Mouse (Mus musculus) kidney, embryonic 14.5 days (tissue): ENCODE measurements at regions not wholly inside any gene's neighbourhood (a gene's known extent, or its start where the extent isn't known, plus 50 kb on each side); places are given as distances from the start of the nearest gene placed in this dataset.

Experiments used
- ATAC-seq: fragments of 200-750 bp; cut with Nextera tagmentation; 2 replicates; pipeline ENCODE4 v1.8.0; 2017; ENCODE audit warnings: moderate number of reproducible peaks, mild to moderate bottlenecking, moderate TSS enrichment, moderate library complexity; ENCODE audit not compliant: low FRiP score, low TSS enrichment
- H3K27ac ChIP-seq: fragments of 300-500 bp; sonication (generic); 2 replicates; pipeline ENCODE4 v1.5.1; 2014; ENCODE audit warnings: low read depth, mild to moderate bottlenecking, low read length, moderate library complexity, mixed read lengths
- H3K27me3 ChIP-seq: fragments of 300-500 bp; sonication (generic); 2 replicates; pipeline ENCODE4 v1.6.1; 2014; ENCODE audit warnings: mild to moderate bottlenecking, low read length; ENCODE audit not compliant: control insufficient read depth, insufficient read depth
- H3K36me3 ChIP-seq: fragments of 300-500 bp; sonication (generic); 2 replicates; pipeline ENCODE4 v1.6.1; 2014; ENCODE audit warnings: low read length, mixed read lengths; ENCODE audit not compliant: control insufficient read depth, insufficient read depth
- H3K4me1 ChIP-seq: fragments of 300-500 bp; sonication (generic); 2 replicates; pipeline ENCODE4 v1.6.1; 2014; ENCODE audit warnings: low read length, mixed read lengths; ENCODE audit not compliant: control insufficient read depth, insufficient read depth
- H3K4me2 ChIP-seq: fragments of 300-500 bp; sonication (generic); replicated peaks from 2 replicates; pipeline ENCODE4 v1.6.1; 2014; ENCODE audit warnings: low read depth, mild to moderate bottlenecking, low read length
- H3K4me3 ChIP-seq: fragments of 300-500 bp; sonication (generic); 2 replicates; pipeline ENCODE4 v1.5.1; 2014; ENCODE audit warnings: mild to moderate bottlenecking, low read length
- H3K9ac ChIP-seq: fragments of 300-500 bp; sonication (generic); 2 replicates; pipeline ENCODE4 v1.6.1; 2014; ENCODE audit warnings: low read depth, mild to moderate bottlenecking, low read length, moderate library complexity
- H3K9me3 ChIP-seq: fragments of 300-500 bp; sonication (generic); 2 replicates; pipeline ENCODE4 v1.6.1; 2016; ENCODE audit warnings: low read length; ENCODE audit not compliant: control insufficient read depth
- WGBS: fragments of 180-500 bp; shearing (Covaris S2); extraction: QIAGEN DNeasy Blood & Tissue Kit; methylation state at CpG from one replicate; pipeline ENCODE4 v1.1.7; 2014; 5-methylcytosine and 5-hydroxymethylcytosine counted together

DNA sequence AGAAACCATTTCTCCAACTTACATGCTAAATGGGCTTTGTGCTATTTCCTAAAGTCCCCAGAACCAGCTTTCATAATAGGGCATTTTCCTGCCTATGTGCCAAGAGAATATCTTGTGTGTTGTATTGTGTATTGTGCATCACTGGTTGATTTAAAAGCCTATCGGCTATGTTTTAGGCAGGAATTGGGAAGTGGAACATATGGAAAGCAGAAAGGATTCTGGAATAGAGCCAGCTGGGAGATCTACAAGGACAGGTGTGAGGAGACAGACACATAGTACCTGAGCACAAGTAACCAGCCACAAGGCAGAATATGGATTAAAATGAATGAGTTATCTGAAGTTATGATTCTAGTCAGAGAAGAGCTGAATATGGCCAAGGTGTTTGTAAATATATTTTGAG, 236.0 kb downstream of the 1190002N15Rik start:
- 87% methylated on average over 1 of the region's 1 CpGs for WGBS
- Histone ChIP-seq H3K4me2 (no peak overlapping the region), H3K9ac (no peak overlapping the region), H3K27ac (no peak overlapping the region), H3K4me3 (no peak overlapping the region), H3K36me3 (no peaks in the 10 kb centered on the region), H3K27me3 (no peaks in the 10 kb centered on the region), H3K9me3 (no peaks in the 10 kb centered on the region), H3K4me1 (no peaks in the 10 kb centered on the region)
- no peak for ATAC-seq

DNA sequence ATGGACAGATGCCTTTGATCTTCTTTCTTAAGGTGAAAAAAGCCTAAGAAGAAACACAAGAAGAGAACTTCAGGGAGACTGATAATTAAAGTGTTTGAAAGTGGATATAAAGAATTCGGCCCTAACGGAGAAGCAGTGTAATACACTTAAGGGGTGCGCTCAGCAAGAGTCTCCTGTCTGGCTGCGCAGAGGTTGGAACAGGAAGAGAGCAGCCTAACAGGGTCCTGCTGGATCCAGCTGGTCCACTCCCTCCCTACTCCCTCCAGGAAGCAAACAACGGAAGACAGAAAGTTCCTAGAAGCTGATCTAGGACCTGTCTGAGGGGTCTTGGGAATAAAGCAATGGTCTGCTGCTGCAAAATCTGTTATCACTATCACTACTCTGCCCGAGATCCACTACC, 242.4 kb downstream of the 1190002N15Rik start:
- Histone ChIP-seq H3K4me2 (no peak overlapping the region), H3K4me3 (no peak overlapping the region), H3K36me3 (no peaks in the 10 kb centered on the region), H3K27me3 (no peaks in the 10 kb centered on the region), H3K27ac (no peak overlapping the region), H3K9me3 (no peaks in the 10 kb centered on the region), H3K9ac (no peak overlapping the region), H3K4me1 (no peaks in the 10 kb centered on the region)
- 80% methylated on average over 6 of the region's 6 CpGs for WGBS
- no peak for ATAC-seq

DNA sequence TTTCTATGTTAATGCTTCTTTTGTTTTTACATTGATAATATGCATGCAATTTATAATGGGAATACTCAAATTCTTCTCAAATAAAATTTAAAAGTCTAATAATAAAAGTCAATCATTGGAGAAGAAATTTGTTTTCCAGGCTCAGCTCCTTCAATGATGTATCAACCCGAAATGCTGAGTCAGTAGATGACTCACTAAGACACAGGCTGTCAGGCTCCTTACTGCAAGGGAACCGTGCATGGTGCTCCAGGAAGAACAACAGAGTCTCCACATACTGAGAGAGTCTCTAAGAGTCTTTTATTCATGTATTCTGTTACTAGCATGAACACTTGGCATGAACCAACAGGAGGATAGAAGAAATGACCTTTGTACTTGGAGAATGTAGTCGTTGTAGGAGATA, 245.7 kb downstream of the 1190002N15Rik start:
- ATAC-seq, result no peak
- H3K4me3 ChIP-seq, result no peak overlapping the region
- WGBS, result 78% methylated on average over 3 of the region's 3 CpGs
- H3K4me2 ChIP-seq, result no peak overlapping the region
- no peaks in the 10 kb centered on the region for H3K4me1 ChIP-seq
- no peak overlapping the region for H3K27ac ChIP-seq
- H3K36me3 ChIP-seq, result no peaks in the 10 kb centered on the region
- H3K27me3 ChIP-seq, result no peaks in the 10 kb centered on the region
- H3K9ac ChIP-seq, result no peak overlapping the region
- H3K9me3 ChIP-seq, result no peaks in the 10 kb centered on the region

DNA sequence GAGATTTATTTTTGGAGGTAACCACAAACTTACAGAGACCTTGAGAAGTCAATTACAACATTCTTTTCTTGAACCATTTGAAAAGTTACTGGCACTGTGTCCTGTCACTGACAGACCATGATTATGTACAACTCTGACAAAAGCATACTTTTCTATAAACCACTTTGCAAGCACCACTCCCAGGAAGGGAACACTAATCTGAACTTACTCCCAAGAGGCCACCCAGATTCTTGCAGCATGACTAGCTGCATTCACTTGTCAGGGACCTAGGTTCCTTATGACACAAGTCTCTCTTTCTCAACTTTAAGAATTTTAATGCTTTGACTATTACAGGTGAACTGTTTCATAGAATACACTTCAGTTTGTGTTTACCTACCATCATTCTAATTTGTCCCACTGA, 248.3 kb downstream of the 1190002N15Rik start:
- Histone ChIP-seq H3K27ac (no peak overlapping the region), H3K9ac (no peak overlapping the region), H3K4me3 (no peak overlapping the region), H3K36me3 (no peaks in the 10 kb centered on the region), H3K4me1 (no peaks in the 10 kb centered on the region), H3K27me3 (no peaks in the 10 kb centered on the region), H3K9me3 (no peaks in the 10 kb centered on the region), H3K4me2 (no peak overlapping the region)
- ATAC-seq, result no peak

DNA sequence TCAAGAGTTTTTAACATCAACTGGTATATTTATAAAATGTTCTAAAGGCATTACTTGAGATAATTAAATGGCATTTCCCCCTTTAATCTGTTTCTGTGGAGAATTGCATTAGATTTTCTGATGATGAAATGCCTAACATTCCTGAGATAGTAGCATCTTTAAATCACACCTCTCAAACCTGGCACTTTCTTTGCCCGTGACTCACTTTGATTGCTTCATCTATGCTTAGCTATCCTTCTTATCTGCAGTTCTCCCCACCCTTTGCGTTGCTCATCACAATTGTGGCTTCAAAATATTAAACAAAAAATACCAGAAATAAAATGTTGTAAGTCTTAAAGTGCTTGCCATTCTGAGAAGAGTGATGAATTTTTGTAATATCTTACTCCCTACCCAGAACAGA, 250.3 kb downstream of the 1190002N15Rik start:
- Histone ChIP-seq H3K27ac (no peak overlapping the region), H3K4me3 (no peak overlapping the region), H3K4me2 (no peak overlapping the region), H3K36me3 (no peaks in the 10 kb centered on the region), H3K27me3 (no peaks in the 10 kb centered on the region), H3K9me3 (no peaks in the 10 kb centered on the region), H3K4me1 (no peaks in the 10 kb centered on the region), H3K9ac (no peak overlapping the region)
- ATAC-seq, result no peak
- WGBS, result 72% methylated on average over 2 of the region's 2 CpGs

DNA sequence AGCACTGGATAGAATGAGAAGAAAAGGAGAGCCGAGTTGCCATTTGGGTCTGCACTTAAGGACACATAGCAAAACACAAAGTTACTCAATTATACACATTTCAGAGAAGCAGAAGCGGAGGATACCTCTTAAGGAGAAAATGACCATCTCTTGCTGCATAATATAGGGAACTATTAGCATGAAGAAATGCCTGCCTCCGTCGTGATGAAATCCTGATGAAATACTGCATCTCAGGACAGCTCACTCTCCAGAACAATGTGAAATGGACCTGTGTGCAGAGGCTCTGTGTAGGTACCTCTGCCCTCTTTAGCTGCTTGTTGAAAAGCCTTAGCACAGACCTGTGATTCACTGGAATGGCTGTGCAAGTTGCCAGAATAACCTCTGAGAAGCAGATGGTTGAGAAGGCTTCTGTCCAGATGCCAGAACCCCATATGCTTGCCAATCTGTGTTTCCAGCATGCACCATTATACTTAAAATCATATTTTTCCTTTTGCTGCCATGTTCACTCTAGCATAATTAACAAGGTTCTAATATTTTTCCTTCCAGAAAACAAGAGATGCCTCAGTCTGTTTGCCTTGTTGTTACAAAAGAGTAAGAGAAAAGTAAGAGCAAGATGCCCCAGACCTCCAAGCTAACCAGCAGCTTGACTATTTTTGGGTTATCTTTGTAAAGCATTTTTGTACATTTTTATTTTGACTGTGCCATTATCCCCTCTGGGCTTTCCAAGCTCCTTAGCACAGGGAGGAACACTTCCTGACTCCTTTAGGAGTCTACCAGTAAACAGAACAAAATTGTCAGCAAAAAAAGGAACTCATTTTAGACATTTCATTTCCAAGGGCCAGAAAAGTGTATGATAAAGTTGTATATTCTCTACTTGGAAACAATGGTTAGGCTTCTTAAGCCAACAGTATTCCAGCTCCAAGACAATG, 259.0 kb downstream of the 1190002N15Rik start:
- H3K27ac ChIP-seq, result no peak overlapping the region
- no peaks in the 10 kb centered on the region for H3K27me3 ChIP-seq
- no peak overlapping the region for H3K4me3 ChIP-seq
- ATAC-seq, result no peak
- H3K4me1 ChIP-seq, result no peaks in the 10 kb centered on the region
- 82% methylated on average over 4 of the region's 4 CpGs for WGBS
- no peaks in the 10 kb centered on the region for H3K9me3 ChIP-seq
- H3K36me3 ChIP-seq, result no peaks in the 10 kb centered on the region
- H3K4me2 ChIP-seq, result no peak overlapping the region
- no peak overlapping the region for H3K9ac ChIP-seq

DNA sequence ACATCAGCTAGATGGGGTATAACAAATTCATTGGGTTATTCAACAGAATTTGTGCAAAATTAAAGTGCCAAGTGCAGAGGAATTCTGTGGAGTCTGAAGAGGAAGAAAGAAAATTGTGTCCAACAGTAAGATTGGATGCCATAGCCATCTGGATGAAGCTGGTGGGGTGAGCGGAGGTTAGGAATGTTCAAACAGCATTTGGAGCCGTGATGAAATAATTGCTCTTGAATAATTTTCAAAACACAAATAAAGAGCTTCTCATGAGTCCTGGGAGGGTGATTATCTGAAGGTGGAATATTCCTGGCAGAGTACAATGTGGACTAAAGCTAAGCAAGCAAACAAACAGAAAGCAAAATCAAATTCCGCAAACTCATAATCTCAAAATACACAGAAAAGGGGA, 260.8 kb downstream of the 1190002N15Rik start:
- no peaks in the 10 kb centered on the region for H3K27me3 ChIP-seq
- no peaks in the 10 kb centered on the region for H3K9me3 ChIP-seq
- WGBS, result 91% methylated on average over 3 of the region's 3 CpGs
- H3K36me3 ChIP-seq, result no peaks in the 10 kb centered on the region
- H3K9ac ChIP-seq, result no peak overlapping the region
- no peak overlapping the region for H3K4me3 ChIP-seq
- no peaks in the 10 kb centered on the region for H3K4me1 ChIP-seq
- no peak overlapping the region for H3K27ac ChIP-seq
- ATAC-seq, result no peak
- no peak overlapping the region for H3K4me2 ChIP-seq

DNA sequence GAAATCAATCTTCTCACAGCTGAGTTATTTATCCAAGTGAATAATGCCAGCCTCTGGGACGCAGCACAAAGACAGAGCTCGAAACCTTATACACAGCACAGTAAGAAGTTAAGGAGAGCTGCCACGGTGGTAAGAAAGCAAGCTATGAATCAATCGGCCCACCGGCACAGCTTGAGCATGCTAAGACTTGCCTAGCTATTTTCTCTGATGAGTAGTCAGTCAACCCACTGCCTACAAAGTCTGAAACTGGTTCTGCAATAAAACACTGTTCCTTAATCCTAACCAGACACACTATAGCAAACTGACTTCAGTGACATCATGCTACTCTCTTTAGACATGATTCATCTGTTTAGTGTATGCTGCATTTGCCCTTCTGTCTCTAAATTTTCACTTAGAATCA, 268.7 kb downstream of the 1190002N15Rik start:
- Histone ChIP-seq H3K27ac (no peak overlapping the region), H3K36me3 (no peaks in the 10 kb centered on the region), H3K9me3 (no peaks in the 10 kb centered on the region), H3K27me3 (no peaks in the 10 kb centered on the region), H3K4me2 (no peak overlapping the region), H3K9ac (no peak overlapping the region), H3K4me3 (no peak overlapping the region), H3K4me1 (no peaks in the 10 kb centered on the region)
- WGBS, result 28% methylated on average over 5 of the region's 5 CpGs
- 0 out of 2 replicates have a peak, but pooled peaks have one; percentile 52 for ATAC-seq

DNA sequence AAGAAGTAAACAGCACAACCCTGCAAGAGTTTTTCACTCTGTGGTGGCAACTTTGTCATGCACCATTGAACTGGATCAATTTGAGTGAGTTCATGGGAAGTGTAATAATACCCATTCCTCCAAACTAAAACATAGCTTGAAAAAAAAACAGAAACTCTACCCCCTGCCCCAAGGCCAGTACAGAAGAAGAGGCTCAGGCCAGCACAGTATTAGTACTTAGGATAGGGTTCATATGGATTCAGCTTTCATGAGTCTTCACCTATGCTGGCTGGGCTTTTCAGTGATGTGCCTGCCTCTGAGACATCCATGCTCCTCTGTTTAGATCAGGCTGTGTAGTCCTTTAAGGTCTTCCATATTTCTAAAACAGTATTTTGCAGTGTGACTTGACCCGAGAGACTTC, 270.6 kb downstream of the 1190002N15Rik start:
- ATAC-seq, result peak; percentile 52; the same call in 1 of the 2 replicates
- Histone ChIP-seq H3K36me3 (no peaks in the 10 kb centered on the region), H3K4me3 (no peak overlapping the region), H3K4me2 (no peak overlapping the region), H3K27ac (no peak overlapping the region), H3K9ac (no peak overlapping the region), H3K4me1 (no peaks in the 10 kb centered on the region), H3K9me3 (no peaks in the 10 kb centered on the region), H3K27me3 (no peaks in the 10 kb centered on the region)
- 83% methylated on average over 1 of the region's 1 CpGs for WGBS
